Mouse (Mus musculus): ENCODE results near the gene Muc4.

DNA sequence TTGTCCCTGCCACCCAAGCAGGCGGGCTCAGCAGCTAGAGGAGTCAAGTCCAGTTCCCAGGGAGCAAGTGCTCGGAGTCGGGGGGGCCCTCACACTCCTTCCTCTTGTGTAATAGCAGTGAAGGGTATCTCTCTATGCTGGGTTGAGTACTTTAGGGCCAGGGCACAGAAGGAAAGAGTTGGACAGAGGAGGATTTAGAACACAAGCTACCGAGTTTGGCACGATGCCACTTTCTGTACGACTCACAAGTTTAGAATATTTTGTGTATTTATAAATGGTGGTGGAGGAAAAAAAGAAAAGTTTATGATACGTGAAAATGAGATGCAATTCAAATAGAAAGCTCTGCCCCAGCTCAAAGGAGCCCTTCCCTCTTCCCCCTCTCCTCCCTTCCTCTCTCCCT lies 69.5 kb downstream of the Muc4 start:
- TF ChIP-seq CTCF (IDR thresholded peaks at IDR 0.05; ENCODE audit: extremely low read depth, insufficient read depth, low read length) (no peak), POLR2A (IDR thresholded peaks at IDR 0.05; ENCODE audit: extremely low read depth, insufficient read depth, low read length) (no peak)

Data from cortical plate, adult 2 months (tissue).